Mouse (Mus musculus) olfactory bulb, adult 2 months (tissue): ENCODE data around the gene Map3k20. TPM values are rescaled to one million over a fixed set of nuclear protein-coding genes. Genes with fewer than 3 reads are reported as not detected.

Experiments
- H3K27ac ChIP-seq: fragments of 200-500 bp; 2 replicates; pipeline ENCODE4 v1.5.1; 2012; ENCODE audit warnings: low read depth, low read length; ENCODE audit not compliant: insufficient read depth
- H3K4me1 ChIP-seq: fragments of 200-500 bp; 2 replicates; pipeline ENCODE4 v1.6.1; 2012; ENCODE audit warnings: low read length; ENCODE audit not compliant: control insufficient read depth, insufficient read depth
- H3K4me3 ChIP-seq: fragments of 200-500 bp; 2 replicates; pipeline ENCODE4 v1.5.1; 2012; ENCODE audit warnings: mild to moderate bottlenecking, low read depth, low read length, moderate library complexity; ENCODE audit not compliant: insufficient read depth
- CTCF ChIP-seq: fragments of 200-500 bp; IDR thresholded peaks from 2 replicates; pipeline ENCODE4 v1.5.1; 2012; ENCODE audit warnings: low read depth, mild to moderate bottlenecking, low read length, moderate library complexity; ENCODE audit not compliant: insufficient read depth
- POLR2A ChIP-seq: fragments of 200-500 bp; IDR thresholded peaks from 2 replicates; pipeline ENCODE4 v1.6.1; 2012; ENCODE audit warnings: mild to moderate bottlenecking, low read depth, low read length, moderate library complexity; ENCODE audit not compliant: insufficient read depth
- WGBS: fragments of 180-500 bp; shearing (Covaris S2); methylation state at CpG from one replicate; pipeline ENCODE4 v1.1.7; 2018; 5-methylcytosine and 5-hydroxymethylcytosine counted together
- polyA plus RNA-seq: library from polyadenylated mRNA; stranded (reverse); fragments of >200 nt; gene quantifications from 2 replicates; pipeline ENCODE4 v1.2.4, GENCODE M21; 2012; ENCODE audit warnings: low replicate concordance; ENCODE audit not compliant: missing spikeins, insufficient read depth, insufficient read length

Gene Map3k20
- polyA plus RNA-seq, 1 experiment: 45.5 TPM

- TF ChIP-seq CTCF: no peak
- no peak for TF ChIP-seq POLR2A
- 35% methylated on average over 6 of the region's 6 CpGs for WGBS
- peaks cover 10% of the 10 kb centered on the region for H3K4me1 ChIP-seq
- H3K4me3 ChIP-seq: no peak overlapping the region
- no peak overlapping the region for H3K27ac ChIP-seq
Measured at GRCm38 (mm10) chr2:72326491-72326890, 41.1 kb downstream of the Map3k20 start.

GRCm38 (mm10) chr2:72328435-72328834, 43.0 kb downstream of the Map3k20 start:
- Histone ChIP-seq H3K27ac (no peak overlapping the region), H3K4me3 (no peak overlapping the region), H3K4me1 (peaks cover 3% of the 10 kb centered on the region)
- TF ChIP-seq CTCF (no peak), POLR2A (no peak)
- WGBS: 89% methylated on average over 3 of the region's 3 CpGs

- WGBS: 89% methylated on average over 12 of the region's 12 CpGs
- TF ChIP-seq CTCF: no peak
- no peak for TF ChIP-seq POLR2A
Measured at GRCm38 (mm10) chr2:72330955-72331481, 45.6 kb downstream of the Map3k20 start.

GRCm38 (mm10) chr2:72332067-72332466, 46.6 kb downstream of the Map3k20 start:
- Histone ChIP-seq H3K27ac (no peak overlapping the region), H3K4me3 (no peak overlapping the region), H3K4me1 (no peaks in the 10 kb centered on the region)
- 62% methylated on average over 4 of the region's 4 CpGs for WGBS
- no peak for TF ChIP-seq POLR2A
- no peak for TF ChIP-seq CTCF

More at GRCm38 (mm10) chr2:72330955-72331481, 45.6 kb downstream of the Map3k20 start:
- no peaks in the 10 kb centered on the region for H3K4me1 ChIP-seq
- H3K4me3 ChIP-seq: no peak overlapping the region
- no peak overlapping the region for H3K27ac ChIP-seq

GRCm38 (mm10) chr2:72333210-72333609, 47.8 kb downstream of the Map3k20 start:
- Histone ChIP-seq H3K4me3 (no peak overlapping the region), H3K27ac (no peak overlapping the region), H3K4me1 (no peaks in the 10 kb centered on the region)
- TF ChIP-seq CTCF: no peak
- no peak for TF ChIP-seq POLR2A
- WGBS: 88% methylated on average over 3 of the region's 3 CpGs

- TF ChIP-seq CTCF (no peak), POLR2A (no peak)
- H3K4me1 ChIP-seq: no peaks in the 10 kb centered on the region
- no peak overlapping the region for H3K4me3 ChIP-seq
- H3K27ac ChIP-seq: no peak overlapping the region
- WGBS: 93% methylated on average over 3 of the region's 3 CpGs
Measured at GRCm38 (mm10) chr2:72336840-72337239, 51.4 kb downstream of the Map3k20 start.

- H3K4me3 ChIP-seq: no peak overlapping the region
- no peak for TF ChIP-seq CTCF
- TF ChIP-seq POLR2A: no peak
- no peak overlapping the region for H3K27ac ChIP-seq
- H3K4me1 ChIP-seq: no peaks in the 10 kb centered on the region
- 81% methylated on average over 3 of the region's 3 CpGs for WGBS
Measured at GRCm38 (mm10) chr2:72345281-72345680, 59.8 kb downstream of the Map3k20 start.

GRCm38 (mm10) chr2:72351329-72351728, 65.9 kb downstream of the Map3k20 start:
- WGBS: 92% methylated on average over 5 of the region's 5 CpGs

GRCm38 (mm10) chr2:72351776-72352175, 66.3 kb downstream of the Map3k20 start:
- 95% methylated on average over 8 of the region's 8 CpGs for WGBS
- no peak overlapping the region for H3K4me3 ChIP-seq
- H3K4me1 ChIP-seq: no peaks in the 10 kb centered on the region
- no peak overlapping the region for H3K27ac ChIP-seq
- TF ChIP-seq CTCF (no peak), POLR2A (no peak)

More at GRCm38 (mm10) chr2:72351329-72351728, 65.9 kb downstream of the Map3k20 start:
- no peak overlapping the region for H3K4me3 ChIP-seq
- H3K27ac ChIP-seq: no peak overlapping the region
- TF ChIP-seq CTCF (no peak), POLR2A (no peak)
- H3K4me1 ChIP-seq: no peaks in the 10 kb centered on the region

- TF ChIP-seq CTCF: no peak
- no peak for TF ChIP-seq POLR2A
- Histone ChIP-seq H3K27ac (no peak overlapping the region), H3K4me1 (no peaks in the 10 kb centered on the region), H3K4me3 (no peak overlapping the region)
Measured at GRCm38 (mm10) chr2:72352756-72353155, 67.3 kb downstream of the Map3k20 start.
